8 mouse cellular contexts compared by ENCODE assay signal in the genomic region with DNA sequence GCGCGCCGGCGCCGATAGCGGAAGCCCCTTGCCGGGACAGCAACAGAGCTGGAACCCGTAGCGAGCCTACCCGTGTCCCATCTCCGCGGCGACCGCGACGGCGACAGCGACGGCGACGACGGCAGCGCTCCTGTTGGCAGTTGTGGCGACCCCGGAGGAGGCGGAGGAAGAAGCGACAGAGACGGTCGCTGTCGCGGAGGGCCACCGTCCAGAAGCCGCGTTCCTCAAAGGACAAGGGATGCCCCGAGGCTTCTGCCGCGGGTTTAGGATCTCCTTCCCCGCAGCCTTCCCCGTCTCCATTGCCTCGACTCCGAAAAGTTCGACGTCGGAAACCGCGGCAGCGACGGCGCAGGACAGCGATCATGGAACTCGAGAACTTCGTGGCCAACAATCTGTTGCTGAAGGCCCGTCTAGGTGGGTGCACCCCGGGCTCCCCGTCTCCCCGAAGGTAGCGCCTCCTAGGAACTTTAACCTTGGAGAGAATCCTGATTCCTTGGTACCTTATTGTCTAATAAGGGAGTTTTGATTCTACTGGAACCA. TPM values are rescaled to one million over a fixed set of nuclear protein-coding genes. Genes with fewer than 3 reads are reported as not detected.
DNase-seq lines count a peak whose midpoint lies in the region; ATAC-seq and TF ChIP-seq lines count a peak whose summit lies in the region.

No protein-coding gene starts in this region.

- WGBS in heart, embryonic 10.5 days, result under 1% methylated on average over 57 of the region's 57 CpGs
- 2% methylated on average over 56 of the region's 57 CpGs for WGBS in forebrain, embryonic 11.5 days
- under 1% methylated on average over 57 of the region's 57 CpGs for WGBS in liver, embryonic 15.5 days (ENCODE audit: insufficient replicate concordance)

- peak overlapping the region; percentile 93 for H3K27ac ChIP-seq in heart, embryonic 10.5 days
- peak overlapping the region; percentile 53 for H3K27ac ChIP-seq in forebrain, embryonic 11.5 days (ENCODE audit: low read depth, low read length)
- peak overlapping the region; percentile 93 for H3K27ac ChIP-seq in liver, embryonic 15.5 days (replicated peaks)

- peak overlapping the region; percentile 71 for H3K4me3 ChIP-seq in heart, embryonic 10.5 days
- peak overlapping the region; percentile 97 for H3K4me3 ChIP-seq in E14TG2a.4 (replicated peaks; ENCODE audit: low read length)
- H3K4me3 ChIP-seq in forebrain, embryonic 11.5 days (ENCODE audit: low read depth, low read length), result peak overlapping the region; percentile 74
- peak overlapping the region; percentile 65 for H3K4me3 ChIP-seq in liver, embryonic 15.5 days (replicated peaks)

- no peak for TF ChIP-seq CTCF in E14TG2a.4 (conservative IDR thresholded peaks at IDR 0.05; ENCODE audit: low read length)

- H3K36me3 ChIP-seq in heart, embryonic 10.5 days, result peaks cover 22% of the 10 kb centered on the region
- peaks cover 23% of the 10 kb centered on the region for H3K36me3 ChIP-seq in E14TG2a.4 (ENCODE audit: insufficient read depth, low read length)
- H3K36me3 ChIP-seq in forebrain, embryonic 11.5 days (ENCODE audit: control insufficient read depth, insufficient read depth, low read length), result no peaks in the 10 kb centered on the region; the same call in 1 of the 2 replicates
- peaks cover 19% of the 10 kb centered on the region for H3K36me3 ChIP-seq in liver, embryonic 15.5 days (replicated peaks)

- peak; percentile 8; the same call in 1 of the 2 replicates for ATAC-seq in forebrain, embryonic 11.5 days (replicated peaks; ENCODE audit: low FRiP score)
- no peak for ATAC-seq in liver, embryonic 15.5 days (ENCODE audit: insufficient read depth)

- no peak for DNase-seq in heart, embryonic 10.5 days (ENCODE audit: low spot score)
- DNase-seq in heart, adult 18-20 months, result no peak
- DNase-seq in forebrain, embryonic 11.5 days (ENCODE audit: low spot score), result no peak
- no peak for DNase-seq in urinary bladder, postnatal 10 days (ENCODE audit: low spot score)
- DNase-seq in cerebellum, postnatal 4 days (ENCODE audit: low spot score in 2 of 2), result no peak
- no peak for DNase-seq in testis, postnatal 14 days (ENCODE audit: low spot score)

- H3K4me2 ChIP-seq in forebrain, embryonic 11.5 days (ENCODE audit: low read depth, low read length, severe bottlenecking), result peak overlapping the region; percentile 61
- H3K4me2 ChIP-seq in liver, embryonic 15.5 days, result peak overlapping the region; percentile 91

- no peaks in the 10 kb centered on the region; the same call in 1 of the 2 replicates for H3K27me3 ChIP-seq in heart, embryonic 10.5 days (ENCODE audit: insufficient read depth, poor library complexity, severe bottlenecking)
- peaks cover 29% of the 10 kb centered on the region for H3K27me3 ChIP-seq in E14TG2a.4 (ENCODE audit: insufficient read depth, low read length)
- H3K27me3 ChIP-seq in forebrain, embryonic 11.5 days (ENCODE audit: control insufficient read depth, insufficient read depth, low read length), result no peaks in the 10 kb centered on the region
- H3K27me3 ChIP-seq in liver, embryonic 15.5 days, result no peaks in the 10 kb centered on the region

- H3K9ac ChIP-seq in forebrain, embryonic 11.5 days (ENCODE audit: low read length), result peak overlapping the region; percentile 64
- peak overlapping the region; percentile 82 for H3K9ac ChIP-seq in liver, embryonic 15.5 days

- H3K4me1 ChIP-seq in heart, embryonic 10.5 days, result peaks cover 7% of the 10 kb centered on the region
- peaks cover 25% of the 10 kb centered on the region for H3K4me1 ChIP-seq in E14TG2a.4 (replicated peaks; ENCODE audit: low read depth, low read length)
- H3K4me1 ChIP-seq in forebrain, embryonic 11.5 days (replicated peaks; ENCODE audit: control insufficient read depth, insufficient read depth, low read length), result no peaks in the 10 kb centered on the region; the same call in 1 of the 2 replicates
- peaks cover 32% of the 10 kb centered on the region for H3K4me1 ChIP-seq in liver, embryonic 15.5 days (replicated peaks)

- no peaks in the 10 kb centered on the region for H3K9me3 ChIP-seq in heart, embryonic 10.5 days
- no peaks in the 10 kb centered on the region for H3K9me3 ChIP-seq in E14TG2a.4 (ENCODE audit: low read length)
- no peaks in the 10 kb centered on the region for H3K9me3 ChIP-seq in forebrain, embryonic 11.5 days (ENCODE audit: control insufficient read depth, low read length)
- H3K9me3 ChIP-seq in liver, embryonic 15.5 days (replicated peaks), result no peaks in the 10 kb centered on the region

RNA-seq across cellular contexts. Expression of a gene that starts 0.5 kb away (rescaled TPM):
- polyA plus RNA-seq in heart, embryonic 10.5 days (2016; fragmentation: Nextera tagmentation; extraction: Ambion mirVana), result 0.92 and 2.0 TPM in 2 replicates
- 1 to 10 TPM; 1.0 to 1.7 TPM for total RNA-seq in heart, adult 18-20 months (2021)
- polyA plus RNA-seq in forebrain, embryonic 11.5 days (2014; fragmentation: Nextera tagmentation; extraction: Ambion mirVana), result 1.8 and 2.5 TPM in 2 replicates
- polyA plus RNA-seq in liver, embryonic 15.5 days (2015; fragmentation: Nextera tagmentation; extraction: Ambion mirVana), result 0.48 and 0.67 TPM in 2 replicates

RNA-seq across cellular contexts. Expression of a gene that starts 0.7 kb away (rescaled TPM):
- 21.0 and 30.8 TPM in 2 replicates for polyA plus RNA-seq in heart, embryonic 10.5 days (2016; fragmentation: Nextera tagmentation; extraction: Ambion mirVana)
- 10 to 100 TPM; 13.7 to 17.5 TPM for total RNA-seq in heart, adult 18-20 months (2021)
- 33.1 and 33.6 TPM in 2 replicates for polyA plus RNA-seq in forebrain, embryonic 11.5 days (2014; fragmentation: Nextera tagmentation; extraction: Ambion mirVana)
- polyA plus RNA-seq in liver, embryonic 15.5 days (2015; fragmentation: Nextera tagmentation; extraction: Ambion mirVana), result 10.8 and 11.3 TPM in 2 replicates

RNA-seq across cellular contexts. Expression of a gene that starts 23.6 kb away (rescaled TPM):
- 84.7 and 105 TPM in 2 replicates for polyA plus RNA-seq in heart, embryonic 10.5 days (2016; fragmentation: Nextera tagmentation; extraction: Ambion mirVana)
- 1 to 10 TPM; 6.8 to 8.6 TPM for total RNA-seq in heart, adult 18-20 months (2021)
- polyA plus RNA-seq in forebrain, embryonic 11.5 days (2014; fragmentation: Nextera tagmentation; extraction: Ambion mirVana), result 87.7 and 96.0 TPM in 2 replicates
- 50.6 and 51.1 TPM in 2 replicates for polyA plus RNA-seq in liver, embryonic 15.5 days (2015; fragmentation: Nextera tagmentation; extraction: Ambion mirVana)
